Mouse (Mus musculus) B cell, adult 2 months (primary cell): ENCODE data around the gene AC170998.1.

ENCODE experiments used
- DNase-seq, 2 experiments: peaks; one replicate each; pipeline ENCODE4 v3.0.0; 2022

Gene AC170998.1

DNA sequence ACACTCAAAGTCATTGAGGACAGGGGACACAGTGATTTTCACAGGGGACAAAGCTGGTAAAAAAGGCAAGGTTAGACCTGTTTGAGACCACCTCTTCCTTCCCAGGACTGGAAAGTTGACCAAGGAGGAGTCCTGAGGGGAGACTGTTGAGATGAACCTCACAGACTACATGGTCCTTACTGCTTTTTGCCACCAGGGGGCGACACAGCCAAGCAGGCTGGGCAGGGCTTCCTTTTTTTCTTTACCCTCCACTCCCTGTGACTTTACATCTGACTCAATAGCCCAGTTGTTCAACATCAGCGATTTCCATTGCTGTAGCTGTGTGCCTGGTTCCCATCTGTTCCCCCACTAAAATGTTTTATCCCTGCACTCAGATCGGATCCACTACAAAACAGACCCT lies 36.0 kb downstream of the AC170998.1 start:
- DNase-seq, result peak; percentile 87 to 88

DNA sequence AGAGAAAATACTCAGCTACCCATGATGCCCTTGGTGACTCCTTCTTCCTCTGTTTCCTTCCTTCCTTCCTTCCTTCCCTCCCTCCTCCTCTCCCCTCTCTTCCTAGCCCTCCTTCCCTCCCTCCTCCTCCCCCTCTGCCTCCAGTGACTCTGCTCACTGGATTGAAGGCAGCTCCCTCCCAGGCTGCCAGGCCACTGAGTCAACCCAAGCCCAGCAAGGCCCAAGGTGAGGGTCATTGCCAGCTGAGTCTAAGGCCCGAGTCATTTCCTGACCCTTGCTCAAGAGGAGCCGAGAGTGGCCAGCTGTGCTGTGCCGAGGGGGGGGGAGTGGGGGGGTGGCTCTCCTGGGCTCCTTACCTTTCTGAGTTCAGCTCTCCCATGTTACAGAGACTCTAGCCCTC lies 40.3 kb downstream of the AC170998.1 start:
- DNase-seq, result no peak

DNA sequence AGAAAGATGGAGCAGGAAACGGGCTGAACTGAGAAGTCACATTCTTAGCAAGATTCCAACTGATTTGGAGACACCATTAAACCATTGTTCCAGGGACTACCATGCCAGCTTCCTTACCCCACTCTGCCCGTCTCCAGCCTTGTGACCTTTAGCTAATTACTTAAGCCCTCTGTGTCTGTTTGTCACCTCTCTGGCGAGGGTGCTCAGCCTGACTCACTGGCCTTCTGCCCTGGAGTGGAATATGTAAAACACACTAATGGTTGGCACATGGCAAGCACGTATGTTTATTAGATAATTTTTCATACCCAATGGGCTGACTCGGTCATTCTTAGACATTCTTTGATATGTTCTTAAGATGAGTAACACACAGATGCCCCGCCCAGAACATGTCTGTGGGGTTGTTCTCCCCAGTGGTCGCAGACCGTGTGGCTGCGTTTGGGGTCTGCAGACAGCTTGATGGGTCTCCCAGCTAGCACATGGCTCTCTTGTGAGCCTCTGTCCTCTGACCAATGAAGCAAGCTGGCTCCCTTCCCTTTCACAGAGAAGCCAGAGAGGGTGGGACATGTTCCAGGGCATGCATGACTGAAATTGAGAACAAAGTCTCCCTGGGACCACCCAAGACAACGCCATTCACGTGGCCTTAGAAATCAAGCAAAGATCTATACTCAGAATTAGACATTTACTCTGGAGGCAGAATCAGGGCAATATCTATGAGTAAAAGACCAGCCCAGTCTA lies 41.1 kb downstream of the AC170998.1 start:
- DNase-seq, result no peak

DNA sequence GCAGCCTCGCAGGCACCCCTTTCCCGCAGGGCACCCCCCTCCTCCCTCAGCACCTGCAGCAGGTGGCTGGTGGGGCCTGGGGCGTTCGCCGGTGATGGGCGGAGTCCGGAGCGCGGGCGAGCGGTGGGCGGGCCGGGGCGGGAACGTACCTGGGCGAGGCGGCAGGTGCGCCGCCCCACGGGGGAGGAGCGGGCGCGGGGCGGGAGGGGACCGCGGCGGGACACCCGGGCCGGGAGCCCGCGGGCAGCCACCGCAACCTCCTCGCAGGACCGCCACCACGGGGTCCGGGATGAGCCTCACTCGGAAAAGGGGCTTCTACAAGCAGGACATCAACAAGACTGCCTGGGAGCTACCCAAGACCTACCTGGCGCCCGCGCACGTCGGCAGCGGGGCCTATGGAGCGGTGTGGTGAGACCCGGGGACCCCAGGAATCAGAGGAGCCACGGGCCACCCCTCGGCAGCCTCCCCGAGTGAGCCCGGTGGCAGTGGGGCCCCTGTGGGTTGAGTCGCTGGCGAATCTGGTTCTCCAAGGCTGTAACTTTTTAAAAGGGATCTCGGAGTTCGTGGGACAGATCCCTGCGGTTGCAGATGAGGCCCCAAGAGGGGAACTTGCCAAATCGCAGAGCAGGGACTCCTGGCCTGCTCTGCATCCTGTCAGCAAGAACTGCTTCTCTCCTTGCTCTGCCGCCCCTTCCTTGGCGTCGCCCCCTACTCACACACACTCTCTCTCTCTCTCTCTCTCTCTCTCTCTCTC lies 43.4 kb downstream of the AC170998.1 start, which contains the start of gene Mapk13:
TSS of gene Mapk13 (plus strand) at position 177 of the 754 bp plus-strand sequence.
- peak; percentile 16 to 26 for DNase-seq

DNA sequence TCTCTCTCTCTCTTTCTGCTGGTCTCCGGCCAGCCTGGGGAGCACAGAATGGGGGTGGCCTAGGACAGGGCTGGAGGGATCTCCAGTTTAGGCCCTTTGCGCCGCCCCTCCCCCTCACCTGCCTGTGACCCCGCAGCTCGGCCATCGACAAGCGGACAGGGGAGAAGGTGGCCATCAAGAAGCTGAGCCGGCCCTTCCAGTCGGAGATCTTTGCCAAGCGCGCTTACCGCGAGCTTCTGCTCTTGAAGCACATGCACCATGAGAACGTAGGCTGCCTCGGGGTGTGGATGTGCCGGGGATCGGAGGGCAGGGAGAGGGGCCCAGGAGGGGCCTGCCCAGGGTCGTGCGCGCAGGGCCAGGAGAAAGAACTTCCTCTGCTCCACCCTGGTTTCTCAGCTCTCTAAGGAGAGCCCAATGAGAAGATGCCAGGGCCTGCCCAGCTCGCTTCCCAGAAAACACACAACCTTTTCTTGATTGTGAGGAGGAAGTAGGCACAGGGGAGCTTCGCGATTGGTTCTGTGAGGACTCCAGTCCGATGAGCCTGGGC lies 44.1 kb downstream of the AC170998.1 start:
- peak in 1 of 2 experiments; percentile 6 for DNase-seq

DNA sequence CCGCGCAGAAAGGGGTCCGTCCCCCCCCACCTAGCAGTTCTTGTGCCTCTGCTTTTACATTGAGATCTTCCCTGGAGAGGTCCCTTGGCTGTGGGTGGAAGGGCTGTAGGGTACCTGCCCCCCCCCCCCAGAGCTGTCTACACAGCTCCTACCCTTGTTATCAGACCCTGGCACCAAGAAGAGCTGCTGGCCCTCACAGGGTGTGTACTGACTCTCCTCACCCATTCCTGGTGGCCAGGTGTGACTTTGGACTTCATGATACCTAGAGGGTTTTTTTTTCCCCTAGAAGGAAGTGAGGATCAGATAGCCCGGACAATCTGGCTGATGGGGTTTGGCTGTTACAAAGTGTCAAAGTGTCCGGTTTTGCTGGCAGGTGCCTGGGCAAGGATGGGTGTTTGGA lies 45.4 kb downstream of the AC170998.1 start:
- no peak for DNase-seq

DNA sequence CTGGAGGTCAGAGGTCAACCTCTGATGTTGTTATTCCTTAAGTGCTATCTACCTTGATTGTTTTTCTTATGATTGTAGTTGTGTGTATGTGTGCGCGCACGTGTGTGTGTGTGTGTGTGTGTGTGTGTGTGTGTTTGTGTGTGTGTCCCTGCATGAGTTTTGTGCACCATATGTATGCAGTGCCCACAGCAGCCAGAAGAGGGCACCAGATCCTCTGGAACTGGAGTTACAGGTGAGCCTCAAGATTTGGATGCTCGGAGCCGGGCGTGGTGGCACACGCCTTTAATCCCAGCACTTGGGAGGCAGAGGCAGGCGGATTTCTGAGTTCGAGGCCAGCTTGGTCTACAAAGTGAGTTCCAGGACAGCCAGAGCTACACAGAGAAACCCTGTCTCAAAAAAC lies 48.4 kb downstream of the AC170998.1 start:
- peak; percentile 38 to 39 for DNase-seq

DNA sequence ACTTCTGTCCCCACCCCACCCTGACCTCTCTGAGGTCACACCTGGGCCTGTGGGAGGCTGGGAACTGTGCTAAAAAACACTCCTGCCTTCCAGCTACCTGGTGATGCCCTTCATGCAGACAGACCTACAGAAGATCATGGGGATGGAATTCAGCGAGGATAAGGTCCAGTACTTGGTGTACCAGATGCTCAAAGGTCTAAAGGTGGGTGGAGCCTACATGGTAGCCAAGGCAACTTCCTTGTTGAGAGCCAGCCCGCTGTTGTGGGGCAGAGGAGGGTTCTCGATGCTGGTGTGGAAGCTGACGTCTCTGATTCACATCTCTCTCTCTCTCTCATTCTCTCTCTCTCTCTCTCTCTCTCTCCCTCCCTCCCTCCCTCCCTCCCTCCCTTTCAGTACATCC lies 49.3 kb downstream of the AC170998.1 start:
- DNase-seq, result no peak
